Mouse (Mus musculus) lung, embryonic 16.5 days (tissue): Measurements from ENCODE around the gene Ttll10. TPM values are rescaled to one million over a fixed set of nuclear protein-coding genes. Genes with fewer than 3 reads are reported as not detected.
A peak's percentile ranks its signal among the peaks of the same experiment; 100 is the strongest.

Experiments
- ATAC-seq: fragments of 200-750 bp; cut with Nextera tagmentation; 2 replicates; pipeline ENCODE4 v1.8.0; 2017; ENCODE audit warnings: low read depth, mild to moderate bottlenecking, moderate library complexity
- H3K27ac ChIP-seq: fragments of 300-500 bp; sonication (generic); 2 replicates; pipeline ENCODE4 v1.5.1; 2014; ENCODE audit warnings: mild to moderate bottlenecking, control low read depth, low read length
- H3K27me3 ChIP-seq: fragments of 300-500 bp; sonication (generic); 2 replicates; pipeline ENCODE4 v1.6.1; 2014; ENCODE audit warnings: low read depth, low read length, mixed read lengths; ENCODE audit not compliant: control insufficient read depth, insufficient read depth
- H3K36me3 ChIP-seq: fragments of 300-500 bp; sonication (generic); 2 replicates; pipeline ENCODE4 v1.6.1; 2014; ENCODE audit warnings: low read length; ENCODE audit not compliant: control insufficient read depth, insufficient read depth
- H3K4me1 ChIP-seq: fragments of 300-500 bp; sonication (generic); replicated peaks from 2 replicates; pipeline ENCODE4 v1.6.1; 2014; ENCODE audit warnings: low read length, mixed read lengths; ENCODE audit not compliant: control insufficient read depth, insufficient read depth
- H3K4me2 ChIP-seq: fragments of 300-500 bp; sonication (generic); 2 replicates; pipeline ENCODE4 v1.6.1; 2014; ENCODE audit warnings: low read depth, low read length, control low read depth
- H3K4me3 ChIP-seq: fragments of 300-500 bp; sonication (generic); 2 replicates; pipeline ENCODE4 v1.5.1; 2014; ENCODE audit warnings: mild to moderate bottlenecking, low read length, control low read depth
- H3K9ac ChIP-seq: fragments of 300-500 bp; sonication (generic); 2 replicates; pipeline ENCODE4 v1.6.1; 2014; ENCODE audit warnings: low read length, control low read depth
- H3K9me3 ChIP-seq: fragments of 300-500 bp; sonication (generic); 2 replicates; pipeline ENCODE4 v1.6.1; 2016; ENCODE audit warnings: low read length; ENCODE audit not compliant: control insufficient read depth
- WGBS: fragments of 180-500 bp; shearing (Covaris S2); extraction: QIAGEN DNeasy Blood & Tissue Kit; methylation state at CpG from one replicate; pipeline ENCODE4 v1.1.7; 2014; 5-methylcytosine and 5-hydroxymethylcytosine counted together
- polyA plus RNA-seq: library from polyadenylated mRNA; unstranded; fragments of >200 nt; fragmentation: Nextera tagmentation; extraction: Ambion mirVana; gene quantifications from 2 replicates; pipeline ENCODE4 v1.2.1, GENCODE M21; 2015

The Ttll10 gene
- polyA plus RNA-seq, 1 experiment from 2014 or later, result 2.8 TPM

DNA sequence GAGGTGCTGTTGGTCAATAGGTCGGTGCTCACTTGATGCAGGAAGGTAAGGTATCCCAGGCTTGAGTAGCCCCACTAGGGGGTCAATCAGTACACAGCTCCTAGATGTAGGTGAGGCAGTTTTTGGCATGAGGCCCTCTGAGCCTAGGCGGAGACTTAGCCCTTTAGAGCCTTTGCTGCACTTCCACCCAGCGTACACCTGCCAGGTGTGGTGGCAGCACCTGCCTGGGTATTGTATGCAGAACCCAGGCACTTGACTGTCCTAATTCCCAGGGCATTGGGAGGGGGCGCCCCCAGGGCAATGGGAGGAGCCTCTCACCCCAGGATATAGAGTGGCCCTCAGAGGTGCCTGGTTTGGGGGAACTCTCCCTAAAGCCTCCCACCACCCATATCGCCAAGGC lies 4.0 kb downstream of the Ttll10 start:
- no peak overlapping the region for H3K4me3 ChIP-seq
- no peak overlapping the region for H3K4me2 ChIP-seq
- H3K27ac ChIP-seq, result no peak overlapping the region
- no peaks in the 10 kb centered on the region for H3K27me3 ChIP-seq
- no peak overlapping the region for H3K9ac ChIP-seq
- H3K36me3 ChIP-seq, result no peaks in the 10 kb centered on the region; the same call in 1 of the 2 replicates
- H3K9me3 ChIP-seq, result no peaks in the 10 kb centered on the region
- ATAC-seq, result no peak
- whole genome bisulfite sequencing, result 76% methylated on average over 5 of the region's 5 CpGs
- H3K4me1 ChIP-seq, result peaks cover 12% of the 10 kb centered on the region; the same call in 1 of the 2 replicates

DNA sequence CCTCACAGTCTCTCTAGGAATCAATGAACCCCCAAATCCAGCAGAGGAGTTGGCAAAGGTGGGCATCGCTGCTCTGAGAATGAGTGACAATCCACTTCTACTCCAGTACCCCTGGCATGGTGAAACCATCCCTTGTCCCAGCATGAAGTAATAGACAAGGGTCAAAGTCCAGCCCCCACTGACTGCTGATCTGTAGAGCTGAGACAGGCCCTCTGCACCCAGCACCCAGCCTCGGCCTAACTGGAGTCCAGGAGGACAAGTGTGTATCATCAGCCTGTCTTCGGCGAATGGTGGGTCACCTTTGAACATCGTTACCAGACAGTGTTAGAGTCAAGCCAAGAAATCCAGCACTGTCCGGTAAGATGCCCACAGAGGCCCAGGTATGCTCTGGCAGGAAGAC lies 4.6 kb downstream of the Ttll10 start:
- no peaks in the 10 kb centered on the region for H3K9me3 ChIP-seq
- WGBS, result 84% methylated on average over 6 of the region's 6 CpGs
- H3K36me3 ChIP-seq, result no peaks in the 10 kb centered on the region; the same call in 1 of the 2 replicates
- H3K27me3 ChIP-seq, result no peaks in the 10 kb centered on the region
- no peak overlapping the region for H3K4me3 ChIP-seq
- H3K27ac ChIP-seq, result no peak overlapping the region
- no peak for ATAC-seq
- no peak overlapping the region for H3K9ac ChIP-seq
- peaks cover 12% of the 10 kb centered on the region; the same call in 1 of the 2 replicates for H3K4me1 ChIP-seq
- H3K4me2 ChIP-seq, result no peak overlapping the region

DNA sequence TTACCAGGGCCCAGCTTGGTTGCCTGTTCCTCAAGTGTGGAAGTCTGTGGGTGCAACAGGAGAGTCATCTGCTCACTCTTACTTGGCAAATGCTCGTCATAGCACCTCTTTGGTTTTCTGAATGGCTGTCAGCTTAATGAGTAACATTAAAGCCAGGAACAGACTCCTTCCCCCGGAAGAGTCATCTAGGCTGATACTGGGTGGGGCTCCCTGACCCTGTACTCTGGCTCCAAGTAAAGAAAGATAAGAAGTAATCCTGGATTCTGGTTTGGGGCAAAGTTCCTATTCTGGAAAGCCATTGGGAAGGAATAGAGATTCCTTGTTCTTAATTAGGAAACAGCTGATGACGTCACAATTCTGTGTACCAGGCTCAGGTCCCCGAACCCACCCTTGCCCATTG lies 5.1 kb downstream of the Ttll10 start:
- Histone ChIP-seq H3K36me3 (no peaks in the 10 kb centered on the region; the same call in 1 of the 2 replicates), H3K4me2 (no peak overlapping the region), H3K9me3 (no peaks in the 10 kb centered on the region), H3K27me3 (no peaks in the 10 kb centered on the region), H3K4me3 (no peak overlapping the region), H3K9ac (no peak overlapping the region), H3K4me1 (peaks cover 12% of the 10 kb centered on the region; the same call in 1 of the 2 replicates), H3K27ac (no peak overlapping the region)
- no peak for ATAC-seq
- 64% methylated on average over 4 of the region's 4 CpGs for WGBS

DNA sequence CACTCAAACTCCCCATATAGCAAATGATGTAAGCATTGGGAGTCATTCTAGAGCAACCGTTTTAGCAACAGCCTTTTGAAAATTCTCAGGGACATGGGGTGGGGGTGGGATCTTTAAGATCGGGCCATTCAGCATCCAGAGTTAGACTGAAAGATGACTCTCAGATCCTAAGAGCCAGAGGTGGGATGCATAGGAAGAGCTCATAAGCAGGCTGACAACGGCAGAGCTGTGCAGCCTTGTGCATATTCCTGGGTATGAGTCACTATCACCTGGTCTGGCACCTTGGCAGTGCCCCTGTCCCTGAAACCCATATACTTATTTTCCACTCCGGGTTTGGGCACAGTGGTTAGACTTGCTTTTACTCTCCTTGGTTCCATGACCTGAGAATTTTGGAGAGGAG lies 6.1 kb downstream of the Ttll10 start:
- ATAC-seq, result no peak
- no peak overlapping the region for H3K27ac ChIP-seq
- H3K9me3 ChIP-seq, result no peaks in the 10 kb centered on the region
- H3K27me3 ChIP-seq, result no peaks in the 10 kb centered on the region
- WGBS, result 71% methylated on average over 4 of the region's 4 CpGs
- no peak overlapping the region for H3K4me3 ChIP-seq
- H3K4me1 ChIP-seq, result peaks cover 12% of the 10 kb centered on the region; the same call in 1 of the 2 replicates
- no peak overlapping the region for H3K9ac ChIP-seq
- no peak overlapping the region for H3K4me2 ChIP-seq
- H3K36me3 ChIP-seq, result no peaks in the 10 kb centered on the region; the same call in 1 of the 2 replicates

DNA sequence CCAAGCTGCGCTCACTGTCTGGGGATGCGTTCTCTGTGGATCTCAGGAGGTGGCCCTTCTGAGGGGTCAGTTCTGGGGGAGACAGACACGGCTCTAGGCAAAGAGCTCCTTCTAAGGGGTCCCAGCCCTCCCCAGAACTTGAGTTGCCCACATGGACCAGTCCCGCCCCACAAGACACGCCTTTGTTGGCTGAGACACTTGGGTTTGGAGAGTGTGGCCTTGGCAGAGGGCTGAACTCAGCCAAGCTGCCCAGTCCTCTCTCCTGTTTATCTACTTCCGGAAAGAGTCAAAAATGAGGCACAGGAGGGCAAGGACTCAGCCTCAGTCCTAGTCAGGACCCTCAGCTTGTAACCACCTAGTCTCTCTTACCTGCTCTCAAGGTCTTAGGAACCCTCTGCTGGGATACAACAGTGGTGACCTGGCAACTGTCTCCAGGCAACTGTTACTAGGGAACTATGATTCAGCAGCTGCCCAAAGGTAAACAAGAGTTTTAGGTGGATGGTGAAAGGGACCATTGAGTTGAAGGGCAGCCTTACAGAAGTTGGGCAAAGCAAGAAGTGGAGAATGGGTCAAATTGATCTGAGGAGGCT lies 8.7 kb downstream of the Ttll10 start:
- WGBS, result 42% methylated on average over 6 of the region's 6 CpGs
- no peak overlapping the region for H3K9ac ChIP-seq
- H3K4me3 ChIP-seq, result no peak overlapping the region
- no peaks in the 10 kb centered on the region for H3K4me1 ChIP-seq
- H3K36me3 ChIP-seq, result no peaks in the 10 kb centered on the region; the same call in 1 of the 2 replicates
- H3K9me3 ChIP-seq, result no peaks in the 10 kb centered on the region
- H3K4me2 ChIP-seq, result no peak overlapping the region
- H3K27me3 ChIP-seq, result no peaks in the 10 kb centered on the region
- no peak overlapping the region for H3K27ac ChIP-seq
- peak; percentile 45; the same call in 1 of the 2 replicates for ATAC-seq

DNA sequence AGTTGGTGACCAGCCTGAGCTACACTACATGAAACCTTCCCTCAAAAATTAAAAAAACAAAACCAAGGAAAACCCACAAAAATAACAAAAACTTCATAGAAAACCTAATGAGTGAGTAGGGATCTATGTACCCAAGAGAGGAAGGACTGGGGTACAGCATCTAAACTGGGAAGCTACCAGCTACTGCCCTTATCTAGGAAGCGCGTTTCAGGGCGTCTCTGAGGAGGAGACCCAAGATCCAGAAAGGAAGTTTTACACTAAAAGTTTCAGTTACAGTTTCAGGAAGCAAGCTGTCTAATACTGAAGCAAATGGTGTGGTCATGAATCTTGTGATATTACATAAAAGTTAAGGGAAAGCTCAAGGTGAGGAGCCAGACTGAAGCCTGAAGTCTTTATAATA lies 9.4 kb downstream of the Ttll10 start:
- H3K4me1 ChIP-seq, result no peaks in the 10 kb centered on the region
- WGBS, result 67% methylated on average over 3 of the region's 3 CpGs

DNA sequence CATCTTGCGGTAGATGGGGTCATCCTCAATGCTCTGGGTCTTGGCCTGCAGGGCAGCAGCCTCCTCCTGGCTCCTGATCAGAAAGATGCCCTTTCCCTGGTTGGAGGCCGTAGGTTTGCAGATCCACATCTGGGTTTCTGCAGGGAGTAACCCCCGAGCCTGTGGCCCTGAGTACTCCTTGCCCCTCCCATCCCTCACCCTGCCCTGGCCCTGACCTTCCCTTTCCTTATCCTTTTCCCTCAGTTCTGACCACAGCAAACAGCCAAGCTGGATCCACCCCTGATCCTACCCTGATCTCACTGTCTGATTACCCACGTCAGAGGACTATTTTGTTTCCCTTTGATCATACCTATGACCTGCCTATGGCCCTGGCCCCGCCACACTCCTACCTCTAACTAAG lies 14.5 kb downstream of the Ttll10 start:
- Histone ChIP-seq H3K27ac (no peak overlapping the region), H3K4me3 (no peak overlapping the region), H3K4me1 (no peaks in the 10 kb centered on the region), H3K4me2 (no peak overlapping the region), H3K36me3 (no peaks in the 10 kb centered on the region), H3K27me3 (no peaks in the 10 kb centered on the region), H3K9ac (no peak overlapping the region), H3K9me3 (no peaks in the 10 kb centered on the region)
- 47% methylated on average over 5 of the region's 5 CpGs for WGBS
- ATAC-seq, result no peak

More for the DNA sequence above, 9.4 kb downstream of the Ttll10 start:
- Histone ChIP-seq H3K27ac (no peak overlapping the region), H3K9ac (no peak overlapping the region), H3K36me3 (no peaks in the 10 kb centered on the region; the same call in 1 of the 2 replicates), H3K4me3 (no peak overlapping the region), H3K9me3 (no peaks in the 10 kb centered on the region), H3K4me2 (no peak overlapping the region), H3K27me3 (no peaks in the 10 kb centered on the region)
- no peak for ATAC-seq

DNA sequence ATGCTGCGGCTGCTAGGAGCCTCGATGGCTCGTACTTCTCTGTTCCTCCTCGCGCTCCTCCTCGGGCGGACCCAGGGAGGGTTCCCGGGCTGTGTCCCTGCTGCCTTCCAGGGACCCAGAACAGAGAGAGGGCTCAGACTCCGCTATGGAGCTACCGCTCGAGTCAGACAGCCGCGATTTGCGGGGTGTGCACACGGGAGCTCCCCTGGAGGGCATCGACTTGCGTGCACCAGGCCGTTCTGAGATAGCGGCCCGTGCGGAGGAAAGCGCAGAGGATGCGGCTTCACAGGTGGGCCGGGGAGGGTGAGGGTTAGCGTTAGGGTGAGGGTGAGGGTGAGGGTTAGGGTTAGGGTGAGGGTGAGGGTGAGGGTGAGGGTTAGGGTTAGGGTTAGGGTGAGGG lies 24.3 kb downstream of the Ttll10 start:
- H3K27me3 ChIP-seq, result peaks cover 12% of the 10 kb centered on the region
- no peak overlapping the region for H3K27ac ChIP-seq
- H3K36me3 ChIP-seq, result no peaks in the 10 kb centered on the region
- H3K4me3 ChIP-seq, result no peak overlapping the region
- 16% methylated on average over 25 of the region's 25 CpGs for WGBS
- H3K9ac ChIP-seq, result no peak overlapping the region
- no peak for ATAC-seq
- H3K9me3 ChIP-seq, result no peaks in the 10 kb centered on the region
- peaks cover 16% of the 10 kb centered on the region for H3K4me1 ChIP-seq
- no peak overlapping the region for H3K4me2 ChIP-seq

DNA sequence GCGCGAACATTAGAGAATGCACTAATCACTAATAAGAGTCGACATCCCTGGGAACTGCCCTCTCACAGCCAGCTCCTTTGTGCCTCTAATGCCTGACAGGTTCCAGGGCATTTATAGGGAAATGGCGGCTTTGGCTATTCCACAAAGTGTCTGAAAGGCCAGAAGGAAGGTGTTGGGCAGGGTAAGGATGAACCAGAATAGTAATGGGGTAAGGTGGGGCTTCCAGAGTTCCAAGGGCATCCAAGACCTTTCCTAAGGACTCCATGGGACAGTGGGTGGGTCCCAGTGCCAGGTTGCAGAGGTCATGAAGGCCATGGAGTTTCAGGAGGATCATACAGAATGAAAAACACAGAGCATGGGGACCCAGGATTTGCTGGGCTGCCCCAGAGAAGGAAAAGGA lies 24.9 kb downstream of the Ttll10 start:
- peaks cover 12% of the 10 kb centered on the region for H3K27me3 ChIP-seq
- H3K9ac ChIP-seq, result no peak overlapping the region
- H3K4me3 ChIP-seq, result no peak overlapping the region
- no peak overlapping the region for H3K4me2 ChIP-seq
- peaks cover 16% of the 10 kb centered on the region for H3K4me1 ChIP-seq
- no peaks in the 10 kb centered on the region for H3K9me3 ChIP-seq
- peaks cover 3% of the 10 kb centered on the region; the same call in 1 of the 2 replicates for H3K36me3 ChIP-seq
- no peak overlapping the region for H3K27ac ChIP-seq
- ATAC-seq, result no peak
- WGBS, result 71% methylated on average over 4 of the region's 4 CpGs
